Mouse (Mus musculus) stomach, embryonic 16.5 days (tissue): Measurements from ENCODE around the gene Stxbp1. TPM values are rescaled to one million over a fixed set of nuclear protein-coding genes. Genes with fewer than 3 reads are reported as not detected.

Experiments used
- ATAC-seq: fragments of 200-750 bp; cut with Nextera tagmentation; 2 replicates; pipeline ENCODE4 v1.8.0; 2017; ENCODE audit warnings: moderate number of reproducible peaks, moderate TSS enrichment; ENCODE audit not compliant: insufficient read depth, low FRiP score
- H3K27ac ChIP-seq: fragments of 300-500 bp; sonication (generic); 2 replicates; pipeline ENCODE4 v1.5.1; 2014; ENCODE audit warnings: low read length
- H3K27me3 ChIP-seq: fragments of 300-500 bp; sonication (generic); 2 replicates; pipeline ENCODE4 v1.6.1; 2014; ENCODE audit warnings: low read length, control low read depth, mixed read lengths; ENCODE audit not compliant: control insufficient read depth, insufficient read depth
- H3K36me3 ChIP-seq: fragments of 300-500 bp; sonication (generic); 2 replicates; pipeline ENCODE4 v1.6.1; 2014; ENCODE audit warnings: low read length; ENCODE audit not compliant: control insufficient read depth, insufficient read depth
- H3K4me1 ChIP-seq: fragments of 300-500 bp; sonication (generic); 2 replicates; pipeline ENCODE4 v1.6.1; 2014; ENCODE audit warnings: low read length, control low read depth, mixed read lengths; ENCODE audit not compliant: control insufficient read depth, insufficient read depth
- H3K4me2 ChIP-seq: fragments of 300-500 bp; sonication (generic); 2 replicates; pipeline ENCODE4 v1.6.1; 2014; ENCODE audit warnings: low read depth, low read length, mixed read lengths
- H3K4me3 ChIP-seq: fragments of 300-500 bp; sonication (generic); replicated peaks from 2 replicates; pipeline ENCODE4 v1.5.1; 2014; ENCODE audit warnings: mild to moderate bottlenecking, low read length
- H3K9ac ChIP-seq: fragments of 300-500 bp; sonication (generic); 2 replicates; pipeline ENCODE4 v1.6.1; 2014; ENCODE audit warnings: low read length
- H3K9me3 ChIP-seq: fragments of 300-500 bp; sonication (generic); replicated peaks from 2 replicates; pipeline ENCODE4 v1.6.1; 2016; ENCODE audit warnings: low read length, control low read depth; ENCODE audit not compliant: control insufficient read depth
- WGBS: fragments of 180-500 bp; shearing (Covaris S2); extraction: QIAGEN DNeasy Blood & Tissue Kit; methylation state at CpG from one replicate; pipeline ENCODE4 v1.1.7; 2014; 5-methylcytosine and 5-hydroxymethylcytosine counted together
- polyA plus RNA-seq: library from polyadenylated mRNA; unstranded; fragments of >200 nt; fragmentation: Nextera tagmentation; extraction: Ambion mirVana; gene quantifications from 2 replicates; pipeline ENCODE4 v1.2.1, GENCODE M21; 2015

Stxbp1 gene
- polyA plus RNA-seq, 1 experiment from 2014 or later: 20.8 TPM

GRCm38 (mm10) chr2:32749082-32749481, 98.0 kb downstream of the Stxbp1 start:
- Histone ChIP-seq H3K36me3 (no peaks in the 10 kb centered on the region), H3K27ac (no peak overlapping the region)
- no peak for ATAC-seq

GRCm38 (mm10) chr2:32744272-32744982, 102.6 kb downstream of the Stxbp1 start:
- no peak for ATAC-seq
- Histone ChIP-seq H3K4me2 (no peak overlapping the region), H3K9me3 (no peaks in the 10 kb centered on the region), H3K9ac (no peak overlapping the region), H3K4me1 (peaks cover 16% of the 10 kb centered on the region), H3K36me3 (no peaks in the 10 kb centered on the region), H3K27ac (no peak overlapping the region), H3K4me3 (no peak overlapping the region), H3K27me3 (peaks cover 7% of the 10 kb centered on the region; the same call in 1 of the 2 replicates)
- 66% methylated on average over 15 of the region's 15 CpGs for WGBS

More at GRCm38 (mm10) chr2:32749082-32749481, 98.0 kb downstream of the Stxbp1 start:
- H3K9ac ChIP-seq: no peak overlapping the region
- H3K27me3 ChIP-seq: no peaks in the 10 kb centered on the region
- 0 out of 2 replicates have a peak, but pooled peaks cover 6% of the 10 kb centered on the region for H3K4me1 ChIP-seq
- H3K4me3 ChIP-seq: no peak overlapping the region
- no peak overlapping the region for H3K4me2 ChIP-seq
- no peaks in the 10 kb centered on the region for H3K9me3 ChIP-seq
- 90% methylated on average over 16 of the region's 16 CpGs for WGBS

GRCm38 (mm10) chr2:32742173-32742531, 104.9 kb downstream of the Stxbp1 start:
- Histone ChIP-seq H3K36me3 (no peaks in the 10 kb centered on the region), H3K4me1 (peaks cover 16% of the 10 kb centered on the region), H3K9me3 (no peaks in the 10 kb centered on the region), H3K9ac (no peak overlapping the region), H3K27me3 (peaks cover 7% of the 10 kb centered on the region; the same call in 1 of the 2 replicates), H3K27ac (no peak overlapping the region), H3K4me2 (peak overlapping the region; percentile 91), H3K4me3 (peak overlapping the region; percentile 52)
- ATAC-seq: peak; percentile 30
- WGBS: 16% methylated on average over 18 of the region's 18 CpGs

- 10% methylated on average over 56 of the region's 58 CpGs for WGBS
- peak overlapping the region; percentile 91 for H3K4me2 ChIP-seq
- ATAC-seq: peak; percentile 37; the same call in 1 of the 2 replicates
- H3K27me3 ChIP-seq: peaks cover 7% of the 10 kb centered on the region; the same call in 1 of the 2 replicates
- peak overlapping the region; percentile 52 for H3K4me3 ChIP-seq
- peaks cover 16% of the 10 kb centered on the region for H3K4me1 ChIP-seq
- H3K9ac ChIP-seq: peak overlapping the region; percentile 68
- no peaks in the 10 kb centered on the region for H3K9me3 ChIP-seq
- H3K27ac ChIP-seq: no peak overlapping the region
- no peaks in the 10 kb centered on the region for H3K36me3 ChIP-seq
Observed at GRCm38 (mm10) chr2:32741273-32742172, 105.5 kb downstream of the Stxbp1 start.

- ATAC-seq: no peak
- Histone ChIP-seq H3K9me3 (no peaks in the 10 kb centered on the region), H3K9ac (peak within 1 kb of the TSS; percentile 68), H3K4me2 (peak within 1 kb of the TSS; percentile 91), H3K4me1 (peaks cover 16% of the 10 kb centered on the region), H3K27me3 (peaks cover 7% of the 10 kb centered on the region; the same call in 1 of the 2 replicates), H3K4me3 (peak within 1 kb of the TSS; percentile 52), H3K36me3 (no peaks in the 10 kb centered on the region), H3K27ac (no peak within 1 kb of the TSS)
- 11% methylated on average over 10 of the region's 11 CpGs for WGBS
Observed at GRCm38 (mm10) chr2:32740916-32741272, 106.2 kb downstream of the Stxbp1 start, which contains the start of gene 6330409D20Rik. Gene 6330409D20Rik, minus strand, starts transcription at chr2:32741016.

GRCm38 (mm10) chr2:32739311-32739710, 107.7 kb downstream of the Stxbp1 start:
- Histone ChIP-seq H3K4me1 (peaks cover 26% of the 10 kb centered on the region), H3K9ac (no peak overlapping the region), H3K27me3 (peaks cover 7% of the 10 kb centered on the region; the same call in 1 of the 2 replicates), H3K36me3 (no peaks in the 10 kb centered on the region), H3K4me2 (no peak overlapping the region), H3K27ac (no peak overlapping the region), H3K9me3 (no peaks in the 10 kb centered on the region), H3K4me3 (no peak overlapping the region)
- ATAC-seq: no peak
- 68% methylated on average over 4 of the region's 4 CpGs for WGBS

Other genes starting within 250 kb of the Stxbp1 start
- 17.1 and 18.5 TPM in 2 replicates for gene St6galnac6, start 247.5 kb downstream of the Stxbp1 start, polyA plus RNA-seq
- gene Ak1, start 225.5 kb downstream of the Stxbp1 start, polyA plus RNA-seq: 27.4 and 60.2 TPM in 2 replicates
- gene Eng, start 200.7 kb downstream of the Stxbp1 start, polyA plus RNA-seq: 63.6 and 64.5 TPM in 2 replicates
- gene Fpgs, start 143.1 kb downstream of the Stxbp1 start, polyA plus RNA-seq: 28.3 and 30.6 TPM in 2 replicates
- 71.9 and 82.7 TPM in 2 replicates for gene Cdk9, start 134.2 kb downstream of the Stxbp1 start, polyA plus RNA-seq
- gene Sh2d3c, start 126.2 kb downstream of the Stxbp1 start, polyA plus RNA-seq: 26.8 and 27.4 TPM in 2 replicates
- 0.20 and 0.28 TPM in 2 replicates for gene 6330409D20Rik, start 106.2 kb downstream of the Stxbp1 start, polyA plus RNA-seq
- 59.2 and 67.0 TPM in 2 replicates for gene Tor2a, start 90.0 kb downstream of the Stxbp1 start, polyA plus RNA-seq
- gene Ttc16, start 71.6 kb downstream of the Stxbp1 start, polyA plus RNA-seq: 0.12 and 0.21 TPM in 2 replicates
- 3.9 and 6.7 TPM in 2 replicates for gene Ptrh1, start 71.5 kb downstream of the Stxbp1 start, polyA plus RNA-seq
- gene Cfap157, start 62.8 kb downstream of the Stxbp1 start, polyA plus RNA-seq: 0.10 and 0.41 TPM in 2 replicates
- 108 and 139 TPM in 2 replicates for gene Fam129b, start 28.9 kb upstream of the Stxbp1 start, polyA plus RNA-seq
- gene Rpl12, start 114.3 kb upstream of the Stxbp1 start, polyA plus RNA-seq: 124 and 174 TPM in 2 replicates
- 10.4 and 11.2 TPM in 2 replicates for gene Lrsam1, start 114.4 kb upstream of the Stxbp1 start, polyA plus RNA-seq
- 14.6 and 14.9 TPM in 2 replicates for gene Slc2a8, start 134.8 kb upstream of the Stxbp1 start, polyA plus RNA-seq